Mouse (Mus musculus): ENCODE data around the gene Limch1. TPM values are rescaled to one million over a fixed set of nuclear protein-coding genes. Genes with fewer than 3 reads are reported as not detected.

Gene Limch1
- polyA plus RNA-seq, 1 experiment: 5.0 TPM

DNA sequence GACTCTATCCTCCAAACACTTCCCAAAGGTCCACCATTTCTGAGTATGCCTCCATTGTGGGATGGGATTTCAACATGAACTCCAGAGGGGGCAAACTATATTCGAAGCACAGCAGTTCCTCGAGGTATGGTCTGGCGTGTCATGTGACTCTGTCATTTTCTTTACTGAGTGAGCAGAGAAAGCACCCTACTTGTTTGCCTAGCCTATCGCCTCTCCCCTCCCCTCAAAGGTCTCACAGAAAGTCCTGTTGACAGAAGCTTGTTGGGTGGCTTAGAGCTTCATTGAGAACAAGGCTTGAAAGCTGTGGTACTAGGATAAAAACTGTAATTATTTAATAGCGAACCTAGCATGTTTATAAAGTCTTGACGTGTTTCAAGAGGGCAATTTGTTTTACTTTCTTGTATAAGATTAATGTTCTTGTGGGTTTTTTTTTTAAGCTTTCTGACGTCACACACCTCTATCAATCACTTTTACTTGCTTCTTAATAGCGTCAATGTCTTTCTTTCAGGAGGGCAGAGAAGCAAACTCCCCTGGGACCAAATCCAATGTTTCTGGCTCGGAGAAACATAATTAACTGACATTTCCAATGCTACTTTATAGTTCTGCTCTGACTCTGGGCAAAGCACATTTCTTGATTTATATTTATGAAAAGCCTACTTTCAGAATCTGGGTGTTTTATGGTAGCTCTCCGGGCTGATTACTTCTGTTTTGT lies 32.5 kb downstream of the Limch1 start:
- H3K4me3 ChIP-seq (ENCODE audit: control insufficient read depth, insufficient read depth, low read length): no peak overlapping the region
- TF ChIP-seq POLR2A (IDR thresholded peaks at IDR 0.05; ENCODE audit: control insufficient read depth, extremely low read depth, insufficient read depth, low read length, poor library complexity) (no peak), CTCF (IDR thresholded peaks at IDR 0.05; ENCODE audit: borderline replicate concordance, control insufficient read depth, extremely low read depth, insufficient read depth, low read length, poor library complexity) (no peak)
- H3K27me3 ChIP-seq (ENCODE audit: control insufficient read depth, insufficient read depth, low read length): no peaks in the 10 kb centered on the region
- no peak overlapping the region for H3K27ac ChIP-seq (ENCODE audit: control insufficient read depth, insufficient read depth, low read length)
- no peak for DNase-seq
- 85% methylated on average over 10 of the region's 10 CpGs for WGBS
- H3K36me3 ChIP-seq (ENCODE audit: control insufficient read depth, insufficient read depth, low read length): no peaks in the 10 kb centered on the region
- H3K4me1 ChIP-seq (replicated peaks; ENCODE audit: control insufficient read depth, insufficient read depth, low read length): no peaks in the 10 kb centered on the region

DNA sequence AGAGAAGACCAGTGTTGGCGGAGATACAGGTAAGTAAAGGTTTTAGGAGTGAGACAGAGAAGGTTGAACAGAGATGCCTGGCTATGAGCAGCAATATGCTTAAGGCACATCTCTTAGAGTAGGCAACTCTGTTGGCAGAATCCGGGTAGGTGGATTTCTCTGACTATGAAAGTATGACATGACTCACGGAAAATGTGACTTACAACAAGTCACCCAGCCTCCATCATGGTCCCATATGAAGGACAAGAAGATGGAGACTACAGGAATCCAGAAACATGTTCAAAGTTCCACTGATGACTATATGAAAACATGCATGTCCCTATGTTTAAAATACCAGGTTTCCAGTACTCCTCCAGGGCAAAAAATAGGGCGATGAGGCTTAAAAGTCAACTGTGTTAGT lies 34.7 kb downstream of the Limch1 start:
- H3K4me1 ChIP-seq (replicated peaks; ENCODE audit: control insufficient read depth, insufficient read depth, low read length): no peaks in the 10 kb centered on the region
- 95% methylated on average over 4 of the region's 4 CpGs for WGBS
- H3K4me3 ChIP-seq (ENCODE audit: control insufficient read depth, insufficient read depth, low read length): no peak overlapping the region
- no peak for DNase-seq
- no peak overlapping the region for H3K27ac ChIP-seq (ENCODE audit: control insufficient read depth, insufficient read depth, low read length)
- no peaks in the 10 kb centered on the region for H3K27me3 ChIP-seq (ENCODE audit: control insufficient read depth, insufficient read depth, low read length)
- H3K36me3 ChIP-seq (ENCODE audit: control insufficient read depth, insufficient read depth, low read length): no peaks in the 10 kb centered on the region
- TF ChIP-seq CTCF (IDR thresholded peaks at IDR 0.05; ENCODE audit: borderline replicate concordance, control insufficient read depth, extremely low read depth, insufficient read depth, low read length, poor library complexity) (no peak), POLR2A (IDR thresholded peaks at IDR 0.05; ENCODE audit: control insufficient read depth, extremely low read depth, insufficient read depth, low read length, poor library complexity) (no peak)

DNA sequence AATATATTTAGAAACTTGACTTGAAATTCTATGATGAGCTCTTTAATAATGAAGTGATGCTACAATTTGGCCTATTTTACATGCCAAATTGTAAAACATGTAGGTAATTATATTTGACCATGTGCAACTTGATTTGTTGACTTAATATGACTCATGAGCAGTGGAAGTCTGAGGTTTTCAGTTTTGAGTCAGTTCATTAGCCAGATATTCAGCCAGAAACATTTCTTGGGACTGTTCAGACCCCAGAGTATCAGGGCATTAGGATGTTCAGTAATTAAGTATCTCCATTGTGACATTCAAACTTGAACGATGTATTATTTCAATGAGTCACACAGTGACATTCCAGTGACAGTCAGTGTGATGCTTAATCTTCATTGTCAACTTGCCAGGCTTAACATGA lies 35.9 kb downstream of the Limch1 start:
- no peaks in the 10 kb centered on the region for H3K36me3 ChIP-seq (ENCODE audit: control insufficient read depth, insufficient read depth, low read length)
- no peak for DNase-seq
- no peaks in the 10 kb centered on the region for H3K4me1 ChIP-seq (replicated peaks; ENCODE audit: control insufficient read depth, insufficient read depth, low read length)
- no peaks in the 10 kb centered on the region for H3K27me3 ChIP-seq (ENCODE audit: control insufficient read depth, insufficient read depth, low read length)
- WGBS: 93% methylated on average over 1 of the region's 1 CpGs
- H3K27ac ChIP-seq (ENCODE audit: control insufficient read depth, insufficient read depth, low read length): no peak overlapping the region
- TF ChIP-seq CTCF (IDR thresholded peaks at IDR 0.05; ENCODE audit: borderline replicate concordance, control insufficient read depth, extremely low read depth, insufficient read depth, low read length, poor library complexity) (no peak), POLR2A (IDR thresholded peaks at IDR 0.05; ENCODE audit: control insufficient read depth, extremely low read depth, insufficient read depth, low read length, poor library complexity) (no peak)
- H3K4me3 ChIP-seq (ENCODE audit: control insufficient read depth, insufficient read depth, low read length): no peak overlapping the region

DNA sequence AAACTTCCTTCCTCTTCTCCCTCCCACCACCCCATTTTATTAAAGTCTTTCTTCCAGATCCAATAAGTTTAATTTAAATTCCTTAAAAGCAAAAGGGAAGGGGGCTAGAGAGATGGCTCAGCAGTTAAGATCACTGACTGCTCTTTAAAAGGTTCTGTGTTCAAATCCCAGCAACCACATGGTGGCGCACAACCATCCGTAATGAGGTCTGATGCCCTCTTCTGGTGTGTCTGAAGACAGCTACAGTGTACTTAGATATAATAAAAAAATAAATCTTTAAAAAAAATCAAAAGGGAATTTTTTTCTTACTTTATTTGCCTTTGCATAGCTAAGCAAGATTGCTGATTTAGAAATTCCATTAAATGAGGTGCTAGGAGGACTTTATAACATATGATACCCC lies 37.2 kb downstream of the Limch1 start:
- H3K4me3 ChIP-seq (ENCODE audit: control insufficient read depth, insufficient read depth, low read length): no peak overlapping the region
- no peaks in the 10 kb centered on the region for H3K4me1 ChIP-seq (replicated peaks; ENCODE audit: control insufficient read depth, insufficient read depth, low read length)
- H3K27me3 ChIP-seq (ENCODE audit: control insufficient read depth, insufficient read depth, low read length): no peaks in the 10 kb centered on the region
- no peak for TF ChIP-seq POLR2A (IDR thresholded peaks at IDR 0.05; ENCODE audit: control insufficient read depth, extremely low read depth, insufficient read depth, low read length, poor library complexity)
- no peak for TF ChIP-seq CTCF (IDR thresholded peaks at IDR 0.05; ENCODE audit: borderline replicate concordance, control insufficient read depth, extremely low read depth, insufficient read depth, low read length, poor library complexity)
- H3K36me3 ChIP-seq (ENCODE audit: control insufficient read depth, insufficient read depth, low read length): no peaks in the 10 kb centered on the region
- no peak for DNase-seq
- H3K27ac ChIP-seq (ENCODE audit: control insufficient read depth, insufficient read depth, low read length): no peak overlapping the region
- WGBS: 96% methylated on average over 2 of the region's 2 CpGs

DNA sequence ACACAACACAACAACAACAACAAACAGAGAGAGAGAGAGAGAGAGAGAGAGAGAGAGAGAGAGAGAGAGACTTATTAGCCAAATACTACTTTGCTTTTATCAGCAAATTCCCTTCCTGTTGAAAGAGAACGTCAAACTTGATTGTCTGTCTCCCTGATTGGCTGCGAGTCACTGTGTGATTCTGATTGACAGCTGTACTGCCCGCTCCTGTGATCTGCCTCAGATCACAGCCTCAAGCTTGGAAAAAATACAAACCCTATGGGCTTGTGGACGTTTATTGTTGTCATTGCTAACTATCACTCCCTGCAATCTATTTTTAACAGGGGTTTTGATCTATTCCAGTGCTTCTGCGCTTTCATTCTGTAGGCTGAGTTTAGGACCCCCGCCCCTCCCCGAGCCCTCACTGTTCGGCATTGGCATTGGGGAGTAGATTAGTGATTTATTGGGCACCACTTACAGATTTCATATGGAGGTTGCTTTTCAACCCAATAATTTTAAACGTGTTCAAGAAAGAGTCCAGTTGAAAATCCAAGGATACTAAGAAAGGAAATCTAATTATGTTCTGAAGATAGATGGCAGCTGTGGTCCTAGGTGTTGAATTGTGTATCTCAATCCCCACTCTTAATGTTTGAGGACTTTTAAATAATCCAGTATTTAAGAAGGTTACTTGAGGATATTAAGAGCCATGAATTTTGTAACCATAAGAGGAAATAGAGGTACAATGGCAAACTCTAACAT lies 39.2 kb downstream of the Limch1 start:
- Histone ChIP-seq H3K4me1 (replicated peaks; ENCODE audit: control insufficient read depth, insufficient read depth, low read length) (no peaks in the 10 kb centered on the region), H3K27me3 (ENCODE audit: control insufficient read depth, insufficient read depth, low read length) (no peaks in the 10 kb centered on the region), H3K36me3 (ENCODE audit: control insufficient read depth, insufficient read depth, low read length) (no peaks in the 10 kb centered on the region), H3K4me3 (ENCODE audit: control insufficient read depth, insufficient read depth, low read length) (no peak overlapping the region), H3K27ac (ENCODE audit: control insufficient read depth, insufficient read depth, low read length) (no peak overlapping the region)
- TF ChIP-seq CTCF (IDR thresholded peaks at IDR 0.05; ENCODE audit: borderline replicate concordance, control insufficient read depth, extremely low read depth, insufficient read depth, low read length, poor library complexity): no peak
- no peak for TF ChIP-seq POLR2A (IDR thresholded peaks at IDR 0.05; ENCODE audit: control insufficient read depth, extremely low read depth, insufficient read depth, low read length, poor library complexity)
- WGBS: 90% methylated on average over 9 of the region's 9 CpGs
- DNase-seq: no peak

DNA sequence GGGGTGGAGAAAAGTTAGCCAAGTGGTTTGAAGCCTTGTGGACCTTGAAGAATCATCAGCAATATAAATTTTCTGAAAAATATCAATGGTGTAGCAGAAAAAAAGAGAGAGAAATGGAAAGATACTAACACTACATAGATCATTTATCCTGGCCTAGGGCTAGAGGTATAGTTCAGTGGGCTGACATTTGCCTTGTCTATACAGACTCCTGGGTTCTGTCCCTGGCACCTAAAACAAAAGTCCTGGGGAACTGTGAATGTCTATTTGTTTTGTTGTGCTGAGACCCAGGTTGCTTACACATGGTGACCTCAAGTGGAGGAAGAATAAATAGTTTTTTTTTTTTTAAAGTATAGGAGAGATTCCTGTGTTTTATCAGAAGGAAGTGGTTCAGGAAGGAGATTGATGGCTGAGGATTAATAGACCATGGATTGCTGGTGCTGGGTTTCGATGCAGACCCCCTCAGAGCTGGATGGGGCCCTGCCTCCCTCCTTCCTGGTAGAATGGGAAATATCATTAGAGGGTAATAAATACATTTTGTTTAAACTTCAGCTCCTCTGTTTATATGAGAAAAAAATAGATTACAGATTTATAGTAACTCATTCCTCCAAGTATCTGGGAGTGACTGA lies 40.5 kb downstream of the Limch1 start:
- no peaks in the 10 kb centered on the region for H3K27me3 ChIP-seq (ENCODE audit: control insufficient read depth, insufficient read depth, low read length)
- no peak for DNase-seq
- no peak overlapping the region for H3K4me3 ChIP-seq (ENCODE audit: control insufficient read depth, insufficient read depth, low read length)
- H3K27ac ChIP-seq (ENCODE audit: control insufficient read depth, insufficient read depth, low read length): no peak overlapping the region
- no peak for TF ChIP-seq CTCF (IDR thresholded peaks at IDR 0.05; ENCODE audit: borderline replicate concordance, control insufficient read depth, extremely low read depth, insufficient read depth, low read length, poor library complexity)
- no peak for TF ChIP-seq POLR2A (IDR thresholded peaks at IDR 0.05; ENCODE audit: control insufficient read depth, extremely low read depth, insufficient read depth, low read length, poor library complexity)
- 43% methylated on average over 1 of the region's 1 CpGs for WGBS
- H3K36me3 ChIP-seq (ENCODE audit: control insufficient read depth, insufficient read depth, low read length): no peaks in the 10 kb centered on the region
- H3K4me1 ChIP-seq (replicated peaks; ENCODE audit: control insufficient read depth, insufficient read depth, low read length): no peaks in the 10 kb centered on the region

All from thymus, adult 2 months (tissue).